Mouse (Mus musculus) megakaryocyte, embryonic 14.5 days (primary cell): ENCODE data around the gene Sprr2e. TPM values are rescaled to one million over a fixed set of nuclear protein-coding genes. Genes with fewer than 3 reads are reported as not detected.

Experiments
- H3K27me3 ChIP-seq: replicated peaks from 2 replicates; pipeline ENCODE3; 2012; ENCODE audit warnings: inconsistent platforms
- H3K36me3 ChIP-seq: replicated peaks from 2 replicates; pipeline ENCODE3; 2012; ENCODE audit warnings: low read length, inconsistent platforms, mixed read lengths
- H3K4me1 ChIP-seq: 2 replicates; pipeline ENCODE4 v1.6.1; 2012; ENCODE audit warnings: inconsistent platforms
- H3K4me3 ChIP-seq: replicated peaks from 2 replicates; pipeline ENCODE3; 2012; ENCODE audit warnings: moderate library complexity, mild to moderate bottlenecking, inconsistent platforms
- H3K9me3 ChIP-seq: 2 replicates; pipeline ENCODE4 v1.6.1; 2012; ENCODE audit warnings: inconsistent platforms
- FLI1 ChIP-seq: IDR thresholded peaks from 2 replicates; pipeline ENCODE4 v1.6.1; 2012; ENCODE audit warnings: low read length, inconsistent platforms, mixed read lengths
- GATA1 ChIP-seq: IDR thresholded peaks from 3 replicates; pipeline ENCODE4 v1.6.1; 2012; ENCODE audit warnings: mixed read lengths, low read length, inconsistent platforms, borderline replicate concordance
- polyA plus RNA-seq: library from polyadenylated mRNA; stranded (reverse); fragments of >175 nt; gene quantifications from 2 replicates; pipeline ENCODE4 v1.2.3, GENCODE M21; 2012; ENCODE audit warnings: low replicate concordance; ENCODE audit not compliant: insufficient read depth

The Sprr2e gene
- polyA plus RNA-seq, 1 experiment: not detected

DNA sequence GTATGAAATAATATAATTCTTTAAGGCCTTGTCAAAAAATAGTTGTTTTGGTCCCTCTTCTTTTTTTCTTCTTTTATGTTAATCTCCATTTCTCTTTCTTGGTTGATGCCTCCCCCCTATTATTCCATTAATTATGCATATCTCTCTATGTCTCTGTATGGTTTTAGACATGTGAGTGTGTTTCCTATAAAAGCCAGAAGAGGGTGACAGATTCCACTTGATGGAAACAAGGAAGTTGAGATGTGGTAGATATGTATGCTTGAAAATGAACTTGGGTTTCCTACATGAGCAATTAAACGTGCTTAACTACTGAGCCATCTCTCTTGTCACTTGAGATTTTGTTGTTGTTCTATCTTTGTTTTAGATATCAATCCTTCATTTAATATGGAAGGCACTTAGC is 42.4 kb downstream of the Sprr2e start:
- H3K9me3 ChIP-seq: no peaks in the 10 kb centered on the region
- TF ChIP-seq GATA1 (no peak), FLI1 (no peak)
- no peaks in the 10 kb centered on the region for H3K4me1 ChIP-seq
- H3K27me3 ChIP-seq: no peaks in the 10 kb centered on the region
- no peak overlapping the region for H3K4me3 ChIP-seq
- H3K36me3 ChIP-seq: no peaks in the 10 kb centered on the region

Other genes with a start within 250 kb of the Sprr2e start
- not detected in 2 replicates for gene Prr9, start 228.2 kb upstream of the Sprr2e start, polyA plus RNA-seq
- not detected in 2 replicates for gene Lelp1, start 209.4 kb upstream of the Sprr2e start, polyA plus RNA-seq
- not detected in 2 replicates for gene Sprr2a1, start 136.3 kb upstream of the Sprr2e start, polyA plus RNA-seq
- not detected in 2 replicates for gene Sprr2a2, start 136.2 kb upstream of the Sprr2e start, polyA plus RNA-seq
- not detected in 2 replicates for gene Sprr2a3, start 66.7 kb upstream of the Sprr2e start, polyA plus RNA-seq
- not detected in 2 replicates for gene Sprr2b, start 35.5 kb upstream of the Sprr2e start, polyA plus RNA-seq
- gene Sprr2d, start 13.0 kb upstream of the Sprr2e start, polyA plus RNA-seq: not detected in 2 replicates
- gene Sprr2f, start 13.0 kb downstream of the Sprr2e start, polyA plus RNA-seq: not detected in 2 replicates
- not detected in 2 replicates for gene Sprr2h, start 33.5 kb downstream of the Sprr2e start, polyA plus RNA-seq
- gene Sprr2i, start 55.8 kb downstream of the Sprr2e start, polyA plus RNA-seq: not detected in 2 replicates
- not detected in 2 replicates for gene Sprr2j-ps, start 65.9 kb downstream of the Sprr2e start, polyA plus RNA-seq
- 10.6 and 37.8 TPM in 2 replicates for gene Gm9774, start 77.3 kb downstream of the Sprr2e start, polyA plus RNA-seq
- gene Sprr2k, start 80.4 kb downstream of the Sprr2e start, polyA plus RNA-seq: not detected in 2 replicates
- gene Sprr1b, start 86.6 kb downstream of the Sprr2e start, polyA plus RNA-seq: not detected in 2 replicates
- not detected in 2 replicates for gene Sprr3, start 106.6 kb downstream of the Sprr2e start, polyA plus RNA-seq
- not detected in 2 replicates for gene Sprr1a, start 133.8 kb downstream of the Sprr2e start, polyA plus RNA-seq
- gene Sprr4, start 148.3 kb downstream of the Sprr2e start, polyA plus RNA-seq: not detected in 2 replicates
- gene 2310046K23Rik, start 182.4 kb downstream of the Sprr2e start, polyA plus RNA-seq: not detected in 2 replicates
- gene Ivl, start 221.6 kb downstream of the Sprr2e start, polyA plus RNA-seq: not detected in 2 replicates
- not detected in 2 replicates for gene Smcp, start 236.9 kb downstream of the Sprr2e start, polyA plus RNA-seq